Mouse (Mus musculus): Measurements from ENCODE around the gene Ints14.

- no peak for TF ChIP-seq CTCF (IDR thresholded peaks at IDR 0.05; ENCODE audit: low read depth, low read length)
- no peak for TF ChIP-seq GATA1 (IDR thresholded peaks at IDR 0.05; ENCODE audit: borderline replicate concordance, low read length)
Measured at GRCm38 (mm10) chr9:64947483-64948095, 13.1 kb upstream of the Ints14 start.

Measured in G1E (cell line).